Mouse (Mus musculus) mesoderm, embryonic 11.5 days (tissue): Measurements from ENCODE around the gene Zfp941.
"Not testable (repeated sequence)": the region's sequence is repeated elsewhere in the genome, so short reads cannot be mapped to it uniquely, and the experiment has no call there.

Experiments used
- DNase-seq: peaks from one replicate; pipeline ENCODE4 v3.0.0-alpha.2; 2012; ENCODE audit warnings: low read depth, low spot score

The Zfp941 gene

DNA sequence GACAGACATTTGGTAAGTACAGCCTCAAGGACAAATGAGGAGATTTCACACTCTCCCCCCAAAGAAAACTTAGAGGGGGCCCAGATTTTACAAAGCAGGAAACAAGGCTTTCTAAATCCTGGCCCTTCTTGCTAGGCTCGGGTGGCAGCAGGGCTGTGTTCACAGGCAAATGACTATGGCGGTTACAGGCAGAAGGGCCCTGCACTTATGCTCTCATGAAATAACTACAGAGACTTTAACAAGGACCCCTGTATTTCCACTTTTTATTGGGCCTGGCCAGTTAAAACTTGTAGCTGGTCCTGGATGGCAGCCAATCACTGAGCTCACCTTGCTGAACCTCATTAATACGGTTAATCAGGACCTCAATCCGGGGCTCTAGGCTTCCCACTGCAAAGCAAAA, 41.4 kb downstream of the Zfp941 start:
- no peak for DNase-seq

DNA sequence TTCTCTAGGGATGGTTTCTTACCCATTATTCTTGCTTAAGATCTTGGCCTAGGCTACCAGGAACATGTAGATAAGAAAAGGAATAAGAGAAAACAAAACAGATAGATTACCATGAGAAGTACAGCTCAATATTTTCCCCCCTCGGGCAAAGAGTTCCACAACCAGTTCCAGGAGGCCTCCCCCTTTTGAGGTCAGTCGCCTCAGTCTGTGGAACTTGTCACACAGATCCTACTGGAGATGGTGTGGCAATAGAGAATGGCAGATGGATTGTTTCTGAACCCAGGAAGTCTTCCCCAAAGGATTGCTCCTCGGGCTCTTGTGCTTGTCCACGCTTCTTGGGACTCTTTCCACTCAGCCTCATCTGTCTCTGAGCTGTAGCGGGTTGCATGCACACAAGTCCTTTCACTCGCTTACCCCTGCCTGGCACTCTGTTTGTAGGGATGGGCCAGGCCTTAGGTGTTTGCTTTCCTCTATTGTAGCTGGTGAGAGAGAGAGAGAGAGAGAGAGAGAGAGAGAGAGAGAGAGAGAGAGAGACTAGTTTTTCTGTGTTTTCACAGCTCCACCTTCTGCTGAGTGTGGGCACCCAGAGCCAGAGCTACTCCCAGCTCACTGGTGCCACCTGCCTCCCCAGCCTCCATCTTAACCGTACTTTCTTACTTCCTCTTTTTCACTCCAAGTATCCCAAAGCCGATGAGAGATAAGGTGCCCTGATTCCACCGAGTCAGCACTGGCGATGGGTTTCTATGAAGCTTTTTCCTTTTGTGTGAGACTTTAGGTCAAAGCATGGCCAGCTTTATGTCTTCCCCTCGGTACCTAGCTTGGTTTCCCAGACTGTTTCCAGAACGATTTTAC, 55.9 kb downstream of the Zfp941 start:
- DNase-seq, result no peak

DNA sequence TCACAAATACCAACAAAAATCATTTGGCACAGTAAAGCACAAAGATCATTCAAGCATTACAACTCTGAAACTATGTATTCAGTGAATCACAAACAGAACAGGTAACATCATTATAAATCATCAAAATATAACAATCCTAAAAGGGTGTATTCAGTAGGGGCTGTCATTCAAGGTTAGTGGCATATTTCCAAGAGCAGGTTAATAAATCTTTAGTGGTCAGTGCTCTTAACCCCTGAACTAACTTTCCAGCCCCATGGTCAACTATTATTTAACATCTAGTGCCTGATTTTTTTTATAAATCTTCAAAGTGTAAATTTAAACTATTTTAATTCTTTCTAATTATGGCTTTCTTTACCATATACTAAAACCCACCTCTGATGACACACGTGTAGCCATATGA, 56.6 kb downstream of the Zfp941 start:
- not testable (repeated sequence) for DNase-seq

GRCm38 (mm10) chr7:140763447-140764020, 58.4 kb downstream of the Zfp941 start, which contains the start of gene Cyp2e1:
Gene Cyp2e1 (plus strand): TSS chr7:140763739.
- no peak for DNase-seq

- no peak for DNase-seq
These were observed 61.3 kb downstream of the Zfp941 start for GRCm38 (mm10) chr7:140760647-140761046.
